Mouse (Mus musculus) stomach, postnatal 0 days (tissue): ENCODE data around the gene Crygd.

ENCODE experiments used
- CTCF ChIP-seq: IDR thresholded peaks from 2 replicates; pipeline ENCODE4 v1.5.1; 2016; ENCODE audit warnings: antibody characterized with exemption, low read depth, mild to moderate bottlenecking, moderate library complexity
- EP300 ChIP-seq: optimal IDR thresholded peaks from 2 replicates; pipeline ENCODE3; 2016; ENCODE audit warnings: antibody characterized with exemption

DNA sequence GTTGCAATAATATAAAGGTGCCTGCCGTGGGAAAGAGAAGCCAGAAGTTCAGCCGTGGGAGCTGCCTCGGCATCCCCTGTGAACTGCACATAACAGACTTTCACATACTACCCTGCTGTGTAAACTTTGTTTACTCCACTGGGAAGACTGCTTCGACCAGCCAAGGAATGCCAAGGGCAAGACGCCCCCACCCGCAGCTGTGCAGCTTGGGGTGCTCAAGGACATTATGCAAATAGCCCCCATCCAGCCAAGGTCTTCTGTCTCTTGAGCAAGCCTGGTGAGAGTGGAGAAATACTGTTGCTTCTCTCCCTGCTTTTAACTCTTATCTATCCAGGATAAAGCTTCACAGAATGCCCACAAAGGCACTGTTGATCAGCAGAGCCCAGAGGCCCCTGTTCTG lies 22.4 kb downstream of the Crygd start:
- TF ChIP-seq CTCF (no peak), EP300 (no peak)
